Mouse (Mus musculus): ENCODE data around the gene Glmn.

The Glmn gene

DNA sequence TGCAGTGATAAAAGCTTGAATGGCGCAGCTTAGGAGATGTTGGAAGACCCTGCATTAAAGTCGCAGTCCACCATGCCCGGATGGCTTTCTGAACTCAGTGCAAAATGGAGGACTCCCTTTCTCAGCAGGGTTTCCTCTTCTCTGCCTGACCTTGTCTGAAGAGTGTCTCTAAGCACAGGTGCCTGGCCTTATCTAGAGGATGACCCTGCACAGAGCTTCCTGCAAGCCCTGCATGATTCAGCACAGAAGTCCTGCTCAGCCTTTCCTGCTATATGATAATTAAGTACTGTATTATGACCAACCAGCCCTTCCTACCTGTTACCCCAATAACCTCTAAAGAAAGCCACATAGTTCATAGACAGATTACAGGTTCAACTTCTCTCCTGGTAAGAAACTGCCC lies 82.2 kb downstream of the Glmn start:
- no peak for DNase-seq

GRCm38 (mm10) chr5:107513583-107513982 lies 84.1 kb downstream of the Glmn start:
- DNase-seq: peak; percentile 96

DNA sequence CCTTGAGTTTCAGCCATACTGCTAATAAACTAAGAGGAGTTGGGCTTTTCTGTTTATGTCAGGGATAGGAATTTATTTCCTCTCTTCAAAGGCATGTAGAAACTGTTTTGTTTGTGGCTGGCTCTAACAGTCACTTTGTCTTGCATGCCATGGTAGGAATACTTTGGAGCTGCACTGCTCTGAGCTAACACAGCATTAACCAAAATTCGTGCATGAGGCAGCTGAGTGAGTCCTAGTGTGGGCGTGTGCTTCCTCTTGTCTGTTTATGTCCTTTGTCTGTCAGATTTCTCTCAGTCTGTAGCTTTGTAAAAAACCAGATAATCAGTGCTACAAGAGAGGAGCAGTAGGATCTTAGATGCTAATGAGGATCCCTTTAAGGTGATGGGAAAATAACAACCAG lies 86.4 kb downstream of the Glmn start:
- no peak for DNase-seq

- DNase-seq: no peak
Measured at GRCm38 (mm10) chr5:107510503-107510902, 87.2 kb downstream of the Glmn start.

- DNase-seq: no peak
Measured at GRCm38 (mm10) chr5:107507321-107507720, 90.4 kb downstream of the Glmn start, which contains the start of gene Gm42669. Gm42669 (plus strand) TSS chr5:107507621.

GRCm38 (mm10) chr5:107500741-107501140 lies 96.9 kb downstream of the Glmn start:
- DNase-seq: no peak

GRCm38 (mm10) chr5:107499891-107500535 lies 97.7 kb downstream of the Glmn start:
- no peak for DNase-seq

Data from thymus, postnatal 4 days (tissue).